Mouse (Mus musculus): Measurements from ENCODE around the gene Pik3cd. TPM values are rescaled to one million over a fixed set of nuclear protein-coding genes. Genes with fewer than 3 reads are reported as not detected.
A peak's percentile ranks its signal among the peaks of the same experiment; 100 is the strongest.
"Not testable (repeated sequence)": the region's sequence is repeated elsewhere in the genome, so short reads cannot be mapped to it uniquely, and the experiment has no call there.

Pik3cd gene
- polyA plus RNA-seq, 1 experiment from 2014 or later, result 9.4 TPM

DNA sequence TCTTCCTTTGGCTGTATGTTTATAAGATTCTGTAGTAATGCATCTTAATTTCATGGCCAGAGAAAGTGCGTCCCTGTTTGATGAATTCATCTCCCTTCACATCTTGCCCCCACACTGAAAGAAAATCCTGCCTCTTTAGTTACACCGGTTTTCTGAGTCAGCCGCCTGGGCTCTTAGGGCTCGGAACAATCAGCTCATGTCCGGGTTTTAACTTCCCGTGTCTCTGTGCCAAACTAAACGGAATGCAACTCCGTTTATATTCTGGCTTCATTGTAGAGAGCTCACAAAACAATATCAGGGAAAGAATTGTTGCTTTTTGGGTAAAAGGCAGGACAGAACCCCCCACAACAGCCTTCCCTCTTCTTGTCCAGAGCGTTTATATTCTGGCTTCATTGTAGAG, 73.6 kb downstream of the Pik3cd start:
- WGBS, result 70% methylated on average over 9 of the region's 9 CpGs
- H3K27ac ChIP-seq, result no peak overlapping the region
- no peak for ATAC-seq (ENCODE audit: low FRiP score)
- H3K9ac ChIP-seq, result no peak overlapping the region
- H3K36me3 ChIP-seq (replicated peaks), result peaks cover 39% of the 10 kb centered on the region
- H3K27me3 ChIP-seq, result no peaks in the 10 kb centered on the region
- H3K4me1 ChIP-seq, result peaks cover 26% of the 10 kb centered on the region
- no peaks in the 10 kb centered on the region for H3K9me3 ChIP-seq
- H3K4me2 ChIP-seq, result no peak overlapping the region
- H3K4me3 ChIP-seq (replicated peaks), result no peak overlapping the region

- H3K4me3 ChIP-seq (replicated peaks), result no peak overlapping the region
- no peaks in the 10 kb centered on the region for H3K9me3 ChIP-seq
- no peak overlapping the region for H3K4me2 ChIP-seq
- peaks cover 35% of the 10 kb centered on the region for H3K36me3 ChIP-seq (replicated peaks)
- no peak overlapping the region for H3K9ac ChIP-seq
- no peak overlapping the region for H3K27ac ChIP-seq
- ATAC-seq (ENCODE audit: low FRiP score), result no peak
- 78% methylated on average over 10 of the region's 10 CpGs for WGBS
- no peaks in the 10 kb centered on the region for H3K27me3 ChIP-seq
- H3K4me1 ChIP-seq, result peaks cover 26% of the 10 kb centered on the region
Measured at GRCm38 (mm10) chr4:149628372-149628771, 74.0 kb downstream of the Pik3cd start.

DNA sequence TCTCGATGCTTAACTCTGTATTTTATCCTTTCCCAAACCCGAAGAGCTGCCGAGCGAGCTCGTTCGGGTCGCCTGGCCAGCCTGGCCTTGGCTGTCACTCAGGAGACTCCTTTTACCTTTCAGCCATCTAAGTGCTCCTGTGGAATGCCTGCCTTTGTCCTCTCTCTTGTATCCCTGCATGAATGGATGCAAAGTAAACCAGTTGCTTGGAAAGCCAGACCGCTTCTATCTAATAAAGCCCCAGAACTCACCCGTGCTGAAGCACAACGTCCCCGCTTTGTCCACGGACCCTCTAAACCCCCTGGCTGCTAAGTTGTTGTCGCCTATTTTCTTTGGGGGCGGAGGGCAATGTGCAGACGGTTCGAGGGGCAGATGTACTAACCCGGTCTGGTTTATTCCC, 75.6 kb downstream of the Pik3cd start:
- H3K9me3 ChIP-seq, result no peaks in the 10 kb centered on the region
- 17% methylated on average over 17 of the region's 17 CpGs for WGBS
- H3K4me1 ChIP-seq, result peaks cover 26% of the 10 kb centered on the region
- H3K27ac ChIP-seq, result peak overlapping the region; percentile 39
- no peaks in the 10 kb centered on the region for H3K27me3 ChIP-seq
- peak; percentile 33; the same call in 1 of the 2 replicates for ATAC-seq (ENCODE audit: low FRiP score)
- H3K4me3 ChIP-seq (replicated peaks), result no peak overlapping the region
- 0 out of 2 replicates have a peak overlapping the region, but pooled peaks have one; percentile 12 for H3K9ac ChIP-seq
- H3K36me3 ChIP-seq (replicated peaks), result peaks cover 25% of the 10 kb centered on the region
- H3K4me2 ChIP-seq, result peak overlapping the region; percentile 35

DNA sequence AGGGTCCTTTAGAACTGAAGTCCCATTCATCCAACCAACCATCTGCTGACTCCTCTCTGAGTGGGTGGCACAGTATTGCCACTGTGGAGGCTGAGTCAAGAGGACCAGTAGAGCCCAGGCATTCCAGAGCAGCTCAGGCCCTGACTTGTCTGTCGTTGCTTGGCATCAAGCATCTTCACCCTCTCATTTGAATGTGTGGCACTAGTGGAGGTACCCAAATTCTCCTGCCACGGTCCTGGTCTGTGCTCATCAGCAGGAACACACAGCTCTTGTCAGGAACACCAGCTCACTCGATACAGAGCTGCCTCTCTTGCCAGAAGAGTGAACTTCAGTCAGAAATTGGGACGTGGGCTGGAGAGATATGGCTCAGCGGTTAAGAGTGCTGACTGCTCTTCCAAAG, 78.7 kb downstream of the Pik3cd start:
- no peak for ATAC-seq (ENCODE audit: low FRiP score)
- peaks cover 44% of the 10 kb centered on the region for H3K4me1 ChIP-seq
- H3K4me3 ChIP-seq (replicated peaks), result no peak overlapping the region
- H3K36me3 ChIP-seq (replicated peaks), result peaks cover 7% of the 10 kb centered on the region; the same call in 1 of the 2 replicates
- no peaks in the 10 kb centered on the region for H3K27me3 ChIP-seq
- WGBS, result 89% methylated on average over 5 of the region's 5 CpGs
- H3K9me3 ChIP-seq, result no peaks in the 10 kb centered on the region
- H3K27ac ChIP-seq, result no peak overlapping the region
- no peak overlapping the region for H3K9ac ChIP-seq
- H3K4me2 ChIP-seq, result no peak overlapping the region

- Histone ChIP-seq H3K27me3 (no peaks in the 10 kb centered on the region), H3K9me3 (no peaks in the 10 kb centered on the region), H3K27ac (peak overlapping the region; percentile 63; the same call in 1 of the 2 replicates), H3K4me2 (no peak overlapping the region; the same call in 1 of the 2 replicates), H3K4me3 (replicated peaks) (no peak overlapping the region), H3K36me3 (replicated peaks) (0 out of 2 replicates have a peak, but pooled peaks cover 3% of the 10 kb centered on the region), H3K9ac (no peak overlapping the region), H3K4me1 (peaks cover 25% of the 10 kb centered on the region)
- WGBS, result 25% methylated on average over 4 of the region's 4 CpGs
- ATAC-seq (ENCODE audit: low FRiP score), result no peak
Measured at GRCm38 (mm10) chr4:149621286-149621685, 81.1 kb downstream of the Pik3cd start.

DNA sequence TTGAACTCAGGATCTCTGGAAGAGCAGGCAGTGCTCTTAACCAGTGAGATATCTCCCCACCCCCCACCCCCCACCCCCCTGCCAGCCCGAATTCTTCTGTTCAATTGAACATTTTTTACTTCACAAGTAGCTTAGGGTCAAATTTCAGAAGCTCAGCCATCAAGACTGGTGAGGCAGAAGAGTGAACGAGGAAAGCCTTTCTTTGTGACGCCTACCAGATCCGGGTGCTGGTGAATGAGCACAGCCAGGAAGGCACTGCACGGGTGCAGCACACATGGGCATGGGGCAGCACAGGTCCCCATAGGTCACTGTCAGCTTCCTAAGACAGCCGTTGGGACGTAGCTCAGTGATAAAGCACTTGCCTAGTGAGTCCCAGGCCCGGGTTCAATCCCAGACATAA, 82.4 kb downstream of the Pik3cd start:
- H3K27ac ChIP-seq, result 0 out of 2 replicates have a peak overlapping the region, but pooled peaks have one; percentile 25
- 15% methylated on average over 8 of the region's 8 CpGs for WGBS
- ATAC-seq (ENCODE audit: low FRiP score), result no peak
- no peak overlapping the region for H3K4me3 ChIP-seq (replicated peaks)
- peaks cover 9% of the 10 kb centered on the region for H3K36me3 ChIP-seq (replicated peaks)
- H3K9me3 ChIP-seq, result 0 out of 2 replicates have a peak, but pooled peaks cover under 1% of the 10 kb centered on the region
- H3K9ac ChIP-seq, result no peak overlapping the region
- H3K4me1 ChIP-seq, result peaks cover 19% of the 10 kb centered on the region
- no peak overlapping the region for H3K4me2 ChIP-seq
- no peaks in the 10 kb centered on the region for H3K27me3 ChIP-seq

DNA sequence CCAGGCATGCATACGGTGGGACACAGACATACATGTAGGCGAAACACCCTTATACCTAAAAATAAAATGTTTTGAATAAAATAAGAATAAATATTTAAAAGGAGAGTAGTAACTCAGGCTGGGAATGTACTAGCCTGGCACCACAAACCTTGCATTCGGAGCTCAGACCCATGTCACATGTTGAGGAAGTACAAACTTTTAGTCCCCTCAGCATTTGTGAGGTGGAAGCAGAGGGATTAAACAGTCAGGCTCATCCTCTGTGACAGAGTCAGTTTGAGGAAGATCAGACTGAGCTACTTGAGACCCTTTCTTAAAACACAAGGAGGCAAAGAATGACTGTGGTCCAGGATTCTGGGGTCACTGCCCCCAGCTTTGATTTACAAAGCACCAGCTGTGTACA, 85.4 kb downstream of the Pik3cd start:
- not testable (repeated sequence) for H3K9me3 ChIP-seq; H3K27ac ChIP-seq; H3K27me3 ChIP-seq; H3K9ac ChIP-seq; H3K4me3 ChIP-seq (replicated peaks); H3K4me2 ChIP-seq; ATAC-seq (ENCODE audit: low FRiP score)
- 92% methylated on average over 3 of the region's 3 CpGs for WGBS
- Histone ChIP-seq H3K36me3 (replicated peaks) (peaks cover 16% of the 10 kb centered on the region), H3K4me1 (peaks cover 19% of the 10 kb centered on the region)

- peaks cover 16% of the 10 kb centered on the region for H3K36me3 ChIP-seq (replicated peaks)
- H3K4me1 ChIP-seq, result peaks cover under 1% of the 10 kb centered on the region; the same call in 1 of the 2 replicates
- no peaks in the 10 kb centered on the region for H3K27me3 ChIP-seq
- peaks cover 6% of the 10 kb centered on the region; the same call in 1 of the 2 replicates for H3K9me3 ChIP-seq
- H3K9ac ChIP-seq, result no peak overlapping the region
- ATAC-seq (ENCODE audit: low FRiP score), result no peak
- H3K4me3 ChIP-seq (replicated peaks), result no peak overlapping the region
- no peak overlapping the region for H3K27ac ChIP-seq
- no peak overlapping the region for H3K4me2 ChIP-seq
- 98% methylated on average over 3 of the region's 3 CpGs for WGBS
Measured at GRCm38 (mm10) chr4:149614869-149615268, 87.5 kb downstream of the Pik3cd start.

DNA sequence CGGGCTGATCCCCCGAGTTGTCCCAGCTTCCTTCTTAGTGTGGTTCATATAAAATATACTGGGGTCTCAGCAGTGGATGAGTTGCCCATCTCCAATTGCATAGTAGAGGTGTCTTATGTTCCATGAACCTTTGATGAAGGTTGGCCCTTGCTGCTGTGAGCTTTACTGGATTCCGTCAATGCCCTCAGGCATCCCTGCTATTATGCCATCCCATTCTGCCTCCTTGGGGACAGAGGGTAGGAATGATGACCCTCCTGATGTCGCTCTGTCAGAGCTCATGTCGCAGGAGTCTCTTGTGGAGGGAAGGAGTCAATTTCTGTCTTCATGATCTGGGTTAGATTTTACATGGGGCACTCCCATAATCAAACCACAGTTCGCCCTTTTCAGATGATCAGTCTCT, 88.9 kb downstream of the Pik3cd start:
- ATAC-seq (ENCODE audit: low FRiP score), result 0 out of 2 replicates have a peak, but pooled peaks have one; percentile 20
- H3K36me3 ChIP-seq (replicated peaks), result peaks cover 16% of the 10 kb centered on the region
- 78% methylated on average over 6 of the region's 6 CpGs for WGBS

DNA sequence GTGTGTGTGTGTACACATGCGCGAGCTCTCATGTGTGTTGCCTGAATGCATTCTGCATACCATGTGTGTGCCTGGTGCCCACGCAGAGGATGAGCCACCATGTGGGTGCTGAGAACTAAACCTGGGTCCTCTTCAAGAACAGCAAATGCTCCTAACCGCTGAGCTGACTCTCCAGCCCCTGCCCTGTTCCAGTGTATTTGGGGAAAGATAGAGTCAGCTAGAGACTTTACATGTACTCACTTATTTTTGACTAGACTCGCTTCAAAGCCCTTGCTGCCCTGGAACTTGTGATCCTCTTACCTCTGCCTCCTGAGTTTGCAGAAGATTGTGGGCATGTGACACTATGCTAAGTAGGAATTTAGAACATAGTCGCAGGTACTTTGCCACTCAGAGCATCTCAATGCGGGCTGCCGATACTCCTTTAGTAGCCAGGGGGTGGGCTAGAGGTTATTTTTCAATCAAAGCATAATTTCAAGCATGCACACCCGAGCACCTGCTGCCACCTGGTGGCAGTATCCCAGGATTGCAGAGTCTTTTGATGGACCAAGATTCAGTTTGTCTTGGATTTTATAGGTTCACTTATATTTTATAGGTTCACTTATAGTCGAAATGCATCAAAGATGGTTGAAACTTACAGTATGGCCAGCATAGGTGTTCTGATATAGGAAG, 90.9 kb downstream of the Pik3cd start:
- WGBS, result 50% methylated on average over 10 of the region's 10 CpGs
- no peak for ATAC-seq (ENCODE audit: low FRiP score)
- peaks cover 30% of the 10 kb centered on the region for H3K4me1 ChIP-seq
- H3K27ac ChIP-seq, result no peak overlapping the region
- no peak overlapping the region for H3K9ac ChIP-seq
- no peaks in the 10 kb centered on the region for H3K27me3 ChIP-seq
- H3K4me3 ChIP-seq (replicated peaks), result no peak overlapping the region
- H3K36me3 ChIP-seq (replicated peaks), result peaks cover 16% of the 10 kb centered on the region
- no peak overlapping the region for H3K4me2 ChIP-seq
- peaks cover 6% of the 10 kb centered on the region; the same call in 1 of the 2 replicates for H3K9me3 ChIP-seq

More for the DNA sequence above, 88.9 kb downstream of the Pik3cd start:
- peaks cover 11% of the 10 kb centered on the region for H3K4me1 ChIP-seq
- not testable (repeated sequence) for H3K9ac ChIP-seq; H3K27me3 ChIP-seq; H3K4me2 ChIP-seq; H3K9me3 ChIP-seq; H3K4me3 ChIP-seq (replicated peaks); H3K27ac ChIP-seq

DNA sequence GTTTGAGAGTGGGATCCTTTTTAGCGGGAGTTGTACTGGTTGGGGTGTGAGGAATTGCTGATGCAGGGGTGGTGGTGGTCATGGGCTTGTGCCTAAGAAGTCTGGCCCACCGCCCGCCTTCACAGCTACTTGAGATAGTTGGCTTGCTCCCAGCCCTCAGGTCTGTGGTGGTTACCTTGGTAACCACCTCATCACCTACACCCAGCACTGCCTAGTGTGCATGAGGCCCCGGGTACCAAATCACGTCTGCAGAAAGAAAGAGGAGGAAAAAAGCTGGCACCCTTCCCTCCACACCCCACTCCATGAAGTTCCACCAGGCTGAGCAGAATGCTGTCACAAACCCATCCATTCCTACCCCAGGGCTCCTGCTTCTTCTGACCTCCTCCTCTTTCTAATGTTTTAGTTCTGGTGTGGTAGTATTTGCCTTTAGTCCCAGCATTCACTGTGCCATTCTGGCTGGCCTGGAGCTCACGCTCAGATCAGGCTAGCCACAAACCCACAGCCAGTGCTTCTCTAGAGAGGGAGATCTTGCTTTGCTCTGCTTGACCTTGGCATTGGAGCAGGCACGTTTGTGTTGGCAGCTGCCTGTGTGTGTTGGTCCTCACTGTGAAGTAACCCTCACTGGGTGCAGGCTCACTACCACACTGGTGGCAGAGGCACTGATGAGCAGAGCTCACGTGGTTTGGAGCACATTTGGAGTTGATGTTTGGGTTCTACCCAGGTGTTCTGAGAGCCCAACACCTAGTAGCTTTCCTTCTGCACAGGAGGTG, 92.9 kb downstream of the Pik3cd start:
- H3K9ac ChIP-seq, result no peak overlapping the region
- H3K27me3 ChIP-seq, result no peaks in the 10 kb centered on the region
- H3K9me3 ChIP-seq, result peaks cover 2% of the 10 kb centered on the region; the same call in 1 of the 2 replicates
- peak; percentile 25; the same call in 1 of the 2 replicates for ATAC-seq (ENCODE audit: low FRiP score)
- peaks cover 43% of the 10 kb centered on the region for H3K4me1 ChIP-seq
- no peak overlapping the region for H3K4me2 ChIP-seq
- 61% methylated on average over 8 of the region's 8 CpGs for WGBS
- H3K4me3 ChIP-seq (replicated peaks), result no peak overlapping the region
- peak overlapping the region; percentile 33; the same call in 1 of the 2 replicates for H3K27ac ChIP-seq
- peaks cover 4% of the 10 kb centered on the region for H3K36me3 ChIP-seq (replicated peaks)

DNA sequence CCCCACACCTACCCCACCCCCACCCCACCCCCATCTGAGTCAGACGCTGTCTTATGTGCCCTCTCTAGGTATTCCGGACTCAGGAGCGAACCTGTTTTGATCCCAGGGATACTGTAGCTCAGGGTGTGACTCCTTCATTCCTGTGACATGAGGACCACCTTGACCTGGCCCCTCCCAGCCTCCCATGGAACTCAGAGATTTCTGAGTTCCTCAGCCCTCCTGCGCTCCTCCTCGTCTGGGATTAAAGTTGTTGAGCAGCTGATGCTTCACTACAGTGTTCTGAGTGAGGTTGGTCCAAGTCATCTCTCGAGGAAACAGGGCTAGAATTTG, 94.1 kb downstream of the Pik3cd start:
- no peaks in the 10 kb centered on the region for H3K36me3 ChIP-seq (replicated peaks)
- H3K27ac ChIP-seq, result no peak overlapping the region
- no peaks in the 10 kb centered on the region for H3K27me3 ChIP-seq
- H3K9ac ChIP-seq, result no peak overlapping the region
- ATAC-seq (ENCODE audit: low FRiP score), result no peak
- no peaks in the 10 kb centered on the region for H3K9me3 ChIP-seq
- H3K4me2 ChIP-seq, result no peak overlapping the region
- no peak overlapping the region for H3K4me3 ChIP-seq (replicated peaks)
- WGBS, result 88% methylated on average over 6 of the region's 6 CpGs
- peaks cover 43% of the 10 kb centered on the region for H3K4me1 ChIP-seq

Data from forebrain, embryonic 12.5 days (tissue).